Mouse (Mus musculus) ES-E14 (cell line): Measurements from ENCODE around the gene Clec2d. TPM values are rescaled to one million over a fixed set of nuclear protein-coding genes. Genes with fewer than 3 reads are reported as not detected.
"Not testable (repeated sequence)": the region's sequence is repeated elsewhere in the genome, so short reads cannot be mapped to it uniquely, and the experiment has no call there.

Experiments used
- DNase-seq: peaks from one replicate; pipeline ENCODE4 v3.0.0-alpha.2; 2013; ENCODE audit warnings: low read depth, low spot score
- H3K27ac ChIP-seq: 2 replicates; pipeline ENCODE4 v1.5.1; 2012; ENCODE audit warnings: low read depth, mild to moderate bottlenecking, low read length, moderate library complexity, mixed read lengths; ENCODE audit not compliant: poor library complexity, insufficient read depth, severe bottlenecking
- H3K36me3 ChIP-seq: 2 replicates; pipeline ENCODE4 v1.6.1; 2012; ENCODE audit warnings: mild to moderate bottlenecking, low read length, moderate library complexity, mixed read lengths; ENCODE audit not compliant: control insufficient read depth, poor library complexity, insufficient read depth, severe bottlenecking
- H3K4me1 ChIP-seq, 2 experiments: fragments of 150-350 bp in 1 of 2; sonication (generic) in 1 of 2; 2 replicates each; pipeline ENCODE4 v1.6.1; 2012; ENCODE audit warnings: low read length in 2 of 2, mild to moderate bottlenecking in 1 of 2, mixed read lengths in 1 of 2; ENCODE audit not compliant: control insufficient read depth in 2 of 2, insufficient read depth in 2 of 2, poor library complexity in 1 of 2
- H3K4me3 ChIP-seq, 2 experiments: fragments of 150-350 bp in 1 of 2; sonication (generic) in 1 of 2; 2 replicates each; pipeline ENCODE4 v1.5.1; 2012; ENCODE audit warnings: low read length in 2 of 2, low read depth in 1 of 2, mild to moderate bottlenecking in 1 of 2, mixed read lengths in 1 of 2; ENCODE audit not compliant: insufficient read depth in 1 of 2, poor library complexity in 1 of 2, severe bottlenecking in 1 of 2
- H3K9ac ChIP-seq: 2 replicates; pipeline ENCODE4 v1.6.1; 2012; ENCODE audit warnings: low read depth, mild to moderate bottlenecking, low read length, mixed read lengths; ENCODE audit not compliant: poor library complexity, insufficient read depth, severe bottlenecking
- H3K9me3 ChIP-seq: fragments of 150-350 bp; sonication (generic); 2 replicates; pipeline ENCODE4 v1.6.1; 2012; ENCODE audit warnings: low read depth, mild to moderate bottlenecking, low read length; ENCODE audit not compliant: control insufficient read depth, insufficient read depth
- CHD2 ChIP-seq: IDR thresholded peaks from 2 replicates; pipeline ENCODE4 v1.6.1; 2014; ENCODE audit warnings: mild to moderate bottlenecking, low read depth, low read length, inconsistent platforms
- HCFC1 ChIP-seq: IDR thresholded peaks from 2 replicates; pipeline ENCODE4 v1.6.1; 2012; ENCODE audit warnings: low read length, inconsistent platforms, borderline replicate concordance; ENCODE audit not compliant: insufficient read depth
- MAFK ChIP-seq: IDR thresholded peaks from 2 replicates; pipeline ENCODE4 v1.6.1; 2014; ENCODE audit warnings: mild to moderate bottlenecking, low read depth, low read length, inconsistent platforms; ENCODE audit not compliant: insufficient read depth
- ZC3H11A ChIP-seq: IDR thresholded peaks from 2 replicates; pipeline ENCODE4 v1.6.1; 2012; ENCODE audit warnings: low read depth, mild to moderate bottlenecking, inconsistent platforms, low read length, borderline replicate concordance
- ZNF384 ChIP-seq: IDR thresholded peaks from 2 replicates; pipeline ENCODE4 v1.6.1; 2012; ENCODE audit warnings: low read depth, low read length, inconsistent platforms
- in situ Hi-C, 2 experiments: fragments of 600-800 bp; cut with MboI; formaldehyde crosslinking; loops; one replicate each; pipeline ENCODE4 v1.15.1; 2025; ENCODE audit warnings: low sequenced_read_pairs in 2 of 2, inconsistent platforms in 1 of 2; ENCODE audit not compliant: unreplicated experiment in 2 of 2
- total RNA-seq: library from RNA; depleted of rRNA; stranded (reverse); fragments of 300-350 nt; gene quantifications from 2 replicates; pipeline ENCODE4 v1.2.3, GENCODE M21; 2012

Clec2d gene
- total RNA-seq, 1 experiment, result 0.40 TPM

GRCm38 (mm10) chr6:129171675-129172074 is 8.7 kb upstream of the Clec2d start:
- Histone ChIP-seq H3K9ac (no peak overlapping the region), H3K4me3 (no peak overlapping the region), H3K27ac (no peak overlapping the region), H3K9me3 (0 out of 2 replicates have a peak, but pooled peaks cover 1% of the 10 kb centered on the region), H3K4me1 (no peaks in the 10 kb centered on the region), H3K36me3 (no peaks in the 10 kb centered on the region)
- in situ Hi-C loops, result no loop called here
- no peak for TF ChIP-seq ZC3H11A
- TF ChIP-seq MAFK, result no peak
- no peak for TF ChIP-seq ZNF384
- no peak for TF ChIP-seq CHD2
- no peak for TF ChIP-seq HCFC1
- no peak for DNase-seq

DNA sequence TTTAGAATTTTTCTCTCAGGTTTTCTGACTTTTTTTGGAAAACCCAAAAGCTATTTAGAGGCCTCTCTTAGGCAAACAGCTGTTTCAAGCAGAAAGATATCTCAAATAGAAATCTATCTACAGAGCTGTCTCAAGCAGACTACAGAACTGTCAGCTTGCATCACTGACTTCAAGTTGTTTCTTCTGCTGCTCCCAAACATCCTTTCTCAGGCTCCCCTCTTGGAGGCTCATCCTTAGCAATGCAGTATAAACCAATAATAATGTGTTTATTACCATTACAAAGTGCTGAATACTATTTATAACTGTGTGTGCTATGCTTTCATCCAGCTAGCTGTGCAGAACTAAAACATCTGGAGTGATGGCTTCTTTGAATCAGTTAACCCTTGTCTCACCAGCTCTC is 5.6 kb upstream of the Clec2d start:
- H3K27ac ChIP-seq, result no peak overlapping the region
- TF ChIP-seq MAFK (no peak), HCFC1 (no peak), CHD2 (no peak), ZC3H11A (no peak), ZNF384 (no peak)
- H3K4me1 ChIP-seq, result no peaks in the 10 kb centered on the region
- no peak overlapping the region for H3K4me3 ChIP-seq
- H3K9ac ChIP-seq, result no peak overlapping the region
- H3K9me3 ChIP-seq, result 0 out of 2 replicates have a peak, but pooled peaks cover 1% of the 10 kb centered on the region
- DNase-seq, result no peak
- H3K36me3 ChIP-seq, result no peaks in the 10 kb centered on the region
- in situ Hi-C loops, result no loop called here

GRCm38 (mm10) chr6:129175612-129176011 is 4.8 kb upstream of the Clec2d start:
- Histone ChIP-seq H3K27ac (no peak overlapping the region), H3K9me3 (0 out of 2 replicates have a peak, but pooled peaks cover 1% of the 10 kb centered on the region), H3K4me1 (no peaks in the 10 kb centered on the region), H3K36me3 (no peaks in the 10 kb centered on the region), H3K9ac (no peak overlapping the region), H3K4me3 (no peak overlapping the region)
- in situ Hi-C loops, result no loop called here
- no peak for TF ChIP-seq ZC3H11A
- no peak for TF ChIP-seq CHD2
- no peak for TF ChIP-seq HCFC1
- TF ChIP-seq MAFK, result no peak
- TF ChIP-seq ZNF384, result no peak
- DNase-seq, result no peak

- in situ Hi-C loops, result no loop called here
- no peak overlapping the region for H3K27ac ChIP-seq
- no peaks in the 10 kb centered on the region for H3K36me3 ChIP-seq
- no peaks in the 10 kb centered on the region for H3K9me3 ChIP-seq
- H3K4me1 ChIP-seq, result peaks cover 1 to 4% of the 10 kb centered on the region in 2 experiments; a peak in 2 of 4 replicates
- no peak overlapping the region for H3K4me3 ChIP-seq
- H3K9ac ChIP-seq, result no peak overlapping the region
- DNase-seq, result no peak
- no peak for TF ChIP-seq ZC3H11A
- TF ChIP-seq HCFC1, result no peak
- no peak for TF ChIP-seq ZNF384
- TF ChIP-seq CHD2, result no peak
- no peak for TF ChIP-seq MAFK
These were observed 3.8 kb upstream of the Clec2d start for GRCm38 (mm10) chr6:129176621-129177020.

GRCm38 (mm10) chr6:129179281-129179680 is 1.1 kb upstream of the Clec2d start:
- no peak overlapping the region for H3K27ac ChIP-seq
- TF ChIP-seq HCFC1 (no peak), ZC3H11A (no peak), CHD2 (no peak), ZNF384 (no peak)
- H3K4me3 ChIP-seq, result no peak overlapping the region
- H3K9me3 ChIP-seq, result no peaks in the 10 kb centered on the region
- peaks cover 2 to 5% of the 10 kb centered on the region in 2 experiments; a peak in 2 of 4 replicates for H3K4me1 ChIP-seq
- DNase-seq, result no peak
- H3K9ac ChIP-seq, result no peak overlapping the region
- H3K36me3 ChIP-seq, result no peaks in the 10 kb centered on the region
- in situ Hi-C loops, result no loop called here

- H3K9me3 ChIP-seq, in situ Hi-C loops, H3K9ac ChIP-seq, H3K4me3 ChIP-seq, H3K27ac ChIP-seq, H3K36me3 ChIP-seq, H3K4me1 ChIP-seq, DNase-seq: not testable (repeated sequence)
These were observed 584 bp upstream of the Clec2d start for GRCm38 (mm10) chr6:129179831-129180230.
